Mouse (Mus musculus): ENCODE data around the gene Ppp4c.

The Ppp4c gene

DNA sequence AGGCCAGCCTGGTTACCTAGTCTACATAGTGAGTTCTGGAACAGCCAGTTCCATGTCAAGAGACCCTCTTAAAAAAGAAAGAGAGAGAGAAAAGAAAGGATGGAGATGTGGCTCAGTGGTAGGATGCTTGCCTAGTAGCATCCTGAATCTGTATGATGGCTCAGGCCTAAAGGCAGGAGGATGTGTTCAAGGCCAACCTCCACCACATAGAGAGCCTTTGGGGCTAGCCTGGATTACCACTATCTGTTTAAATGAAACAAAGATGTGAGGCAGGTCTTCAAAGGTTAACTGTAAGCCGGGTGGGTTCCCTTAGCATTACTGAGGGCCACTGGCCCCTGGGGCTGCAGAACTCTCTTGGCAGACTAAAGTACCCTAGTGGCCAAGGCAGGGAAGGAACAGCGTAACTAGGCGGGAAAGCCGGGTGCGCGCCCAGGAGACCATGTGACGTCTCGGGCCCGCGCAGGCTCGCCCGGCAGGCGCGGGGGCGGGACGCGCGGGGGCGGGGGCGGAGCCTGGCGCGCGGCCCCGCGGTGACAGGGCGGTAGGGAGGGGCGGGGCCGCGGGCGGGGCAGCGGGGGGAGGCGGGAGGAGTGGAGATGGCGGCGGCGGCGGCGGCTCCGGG lies 33.1 kb downstream of the Ppp4c start, which contains the start of gene Mapk3:
Gene Mapk3, plus strand, starts transcription at position 552 of the 622 bp plus-strand sequence.
- DNase-seq (ENCODE audit: low spot score in 2 of 2) = peak; percentile 76 to 87

- DNase-seq (ENCODE audit: low spot score in 2 of 2) = no peak
Observed at GRCm38 (mm10) chr7:126758539-126758938, 33.8 kb downstream of the Ppp4c start.

GRCm38 (mm10) chr7:126754866-126755265 lies 37.4 kb downstream of the Ppp4c start:
- DNase-seq (ENCODE audit: low spot score in 2 of 2) = peak; percentile 70 to 82

DNA sequence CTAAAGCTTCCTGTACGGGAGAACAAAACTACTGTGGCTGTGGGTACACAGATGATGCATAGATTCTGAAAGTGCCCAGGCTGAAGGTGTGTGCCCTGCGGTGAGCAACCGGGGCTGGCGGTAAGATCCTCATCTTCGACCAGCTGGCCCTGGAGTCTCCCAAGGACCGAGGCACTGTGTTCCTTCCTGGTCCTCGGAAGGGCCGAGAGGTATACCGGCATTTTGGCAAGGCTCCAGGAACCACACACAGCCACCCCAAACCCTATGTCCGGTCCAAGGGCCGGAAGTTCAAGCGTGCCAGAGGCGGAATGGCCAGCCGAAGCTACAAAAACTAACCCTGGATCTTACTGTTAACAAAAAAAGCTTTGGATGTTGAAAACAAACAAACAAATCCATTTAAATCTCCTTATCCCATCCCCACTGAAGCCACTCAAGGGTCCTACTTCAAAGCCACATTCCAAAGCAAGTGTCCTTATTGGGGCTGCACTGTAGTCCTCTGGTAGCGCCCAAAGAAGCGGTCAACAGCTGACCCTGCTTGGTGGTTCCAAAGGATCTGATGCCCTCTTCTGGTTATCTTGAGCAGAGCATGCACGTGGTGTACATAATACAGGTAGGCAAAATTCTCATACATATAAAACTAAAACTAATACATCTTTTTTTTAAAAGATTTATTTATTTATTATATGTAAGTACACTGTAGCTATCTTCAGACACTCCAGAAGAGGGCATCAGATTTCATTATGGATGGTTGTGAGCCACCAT lies 42.5 kb downstream of the Ppp4c start:
- no peak for DNase-seq (ENCODE audit: low spot score in 2 of 2)

DNA sequence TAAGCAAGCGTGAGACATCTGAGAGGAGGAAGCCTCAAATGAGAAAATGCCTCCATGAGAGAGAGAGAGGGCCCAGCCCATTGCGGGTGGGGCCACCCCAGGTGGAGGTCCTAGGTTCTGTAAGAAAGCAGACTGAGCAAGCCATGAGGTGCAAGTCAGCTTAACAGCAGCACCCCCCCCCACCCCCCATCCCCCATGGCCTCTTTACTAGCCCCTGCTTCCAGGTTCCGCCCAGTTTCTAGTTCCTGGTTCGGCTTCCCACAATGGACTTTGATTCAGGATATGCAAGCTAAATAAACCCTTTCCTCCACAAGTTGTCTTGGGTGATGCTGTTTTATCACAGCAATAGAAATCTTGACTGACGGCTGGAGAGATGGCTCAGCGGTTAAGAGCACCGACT lies 43.5 kb downstream of the Ppp4c start:
- DNase-seq (ENCODE audit: low spot score in 2 of 2) = no peak

- DNase-seq (ENCODE audit: low spot score in 2 of 2) = no peak
Observed at GRCm38 (mm10) chr7:126746798-126747197, 45.5 kb downstream of the Ppp4c start.

DNA sequence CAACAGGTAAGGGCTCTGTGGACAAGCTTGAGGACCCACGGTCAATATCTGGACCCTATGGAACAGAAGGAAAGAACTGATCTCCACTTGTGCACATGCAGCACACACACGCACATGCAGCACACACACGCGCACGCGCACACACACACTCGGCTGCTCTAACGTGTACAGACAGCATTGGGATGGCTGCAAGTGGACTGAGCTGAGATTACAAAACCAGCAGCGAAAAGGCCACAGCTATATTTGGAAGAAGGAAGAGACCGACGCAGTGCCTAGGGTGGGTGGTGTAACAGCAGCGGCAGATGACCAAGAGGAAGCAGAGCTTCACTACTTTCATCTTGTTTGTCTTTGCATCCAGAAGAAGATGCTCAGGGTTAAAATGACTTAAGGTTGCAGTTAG lies 46.2 kb downstream of the Ppp4c start:
- no peak for DNase-seq (ENCODE audit: low spot score in 2 of 2)

GRCm38 (mm10) chr7:126741964-126742482 lies 50.3 kb downstream of the Ppp4c start:
- no peak for DNase-seq (ENCODE audit: low spot score in 2 of 2)

- no peak for DNase-seq (ENCODE audit: low spot score in 2 of 2)
Observed at GRCm38 (mm10) chr7:126741452-126741851, 50.8 kb downstream of the Ppp4c start.

GRCm38 (mm10) chr7:126740977-126741376 lies 51.3 kb downstream of the Ppp4c start:
- DNase-seq (ENCODE audit: low spot score in 2 of 2) = no peak

GRCm38 (mm10) chr7:126740132-126740735 lies 52.1 kb downstream of the Ppp4c start:
- DNase-seq (ENCODE audit: low spot score in 2 of 2) = no peak

GRCm38 (mm10) chr7:126739551-126739950 lies 52.7 kb downstream of the Ppp4c start:
- DNase-seq (ENCODE audit: low spot score in 2 of 2) = peak in 1 of 2 experiments; percentile 83

DNA sequence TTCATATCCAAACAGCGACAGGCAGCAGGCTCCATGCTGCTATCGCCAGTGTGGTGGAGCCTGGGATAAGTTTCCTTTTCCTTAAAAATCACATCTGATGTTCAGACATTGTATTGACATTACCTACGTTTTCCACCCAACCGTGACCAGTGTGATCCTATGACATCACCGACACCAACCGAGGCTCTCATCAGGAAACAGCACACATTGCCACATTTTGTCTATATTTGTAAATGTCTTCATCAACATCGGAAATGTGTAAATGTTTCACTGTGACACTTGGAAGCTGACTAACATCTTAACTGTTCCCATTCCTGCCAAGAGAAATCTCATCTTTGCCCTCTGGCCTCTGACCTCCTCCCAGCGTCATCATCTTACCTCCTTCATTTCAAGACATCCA lies 56.2 kb downstream of the Ppp4c start:
- no peak for DNase-seq (ENCODE audit: low spot score in 2 of 2)
